Mouse (Mus musculus) liver, postnatal 0 days (tissue): ENCODE measurements around the gene Unc13a.

Source experiments
- CTCF ChIP-seq: sonication (generic); IDR thresholded peaks from 2 replicates; pipeline ENCODE4 v1.5.1; 2016; ENCODE audit warnings: antibody characterized with exemption, low read depth
- EP300 ChIP-seq: IDR thresholded peaks from 2 replicates; pipeline ENCODE4 v1.6.1; 2016; ENCODE audit warnings: antibody characterized with exemption, low read depth, mild to moderate bottlenecking

DNA sequence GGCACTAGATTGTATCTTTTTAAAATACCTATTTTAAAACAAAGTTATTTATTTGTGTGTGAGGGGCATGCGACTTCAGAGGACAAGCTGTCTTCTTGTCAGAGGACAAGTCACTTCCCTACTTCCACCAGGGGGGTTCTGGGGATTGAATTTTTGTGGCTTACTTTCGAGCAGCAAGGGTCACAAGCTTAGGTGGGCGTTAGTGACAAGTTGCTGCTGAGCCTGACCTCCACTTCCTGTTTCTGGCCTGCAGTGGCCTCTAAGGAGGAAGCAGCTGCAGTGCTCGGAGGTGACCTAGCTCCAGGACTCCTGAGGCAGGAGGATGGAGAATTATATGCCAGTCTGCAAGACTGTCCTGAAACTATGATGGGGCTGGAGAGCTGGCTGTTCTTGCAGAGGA is 58.1 kb downstream of the Unc13a start:
- TF ChIP-seq CTCF (no peak), EP300 (no peak)
